Mouse (Mus musculus): Measurements from ENCODE around the gene Gcc1. TPM values are rescaled to one million over a fixed set of nuclear protein-coding genes. Genes with fewer than 3 reads are reported as not detected.

Gcc1 gene
- total RNA-seq, 1 experiment = 7.9 TPM

- Histone ChIP-seq H3K9me3 (ENCODE audit: control insufficient read depth, insufficient read depth, low read depth, low read length) (no peaks in the 10 kb centered on the region), H3K27ac (ENCODE audit: insufficient read depth, low read depth, low read length, poor library complexity, severe bottlenecking) (no peak overlapping the region), H3K36me3 (ENCODE audit: control insufficient read depth, insufficient read depth, low read length, poor library complexity, severe bottlenecking) (no peaks in the 10 kb centered on the region), H3K4me1 (ENCODE audit: control insufficient read depth in 2 of 2, insufficient read depth in 2 of 2, low read length in 2 of 2, poor library complexity in 1 of 2) (no peaks in the 10 kb centered on the region), H3K4me3 (ENCODE audit: insufficient read depth in 1 of 2, low read depth in 1 of 2, low read length in 2 of 2, poor library complexity in 1 of 2, severe bottlenecking in 1 of 2) (no peak overlapping the region), H3K9ac (ENCODE audit: insufficient read depth, low read depth, low read length, poor library complexity, severe bottlenecking) (no peak overlapping the region)
- DNase-seq (ENCODE audit: low read depth, low spot score) = peak; percentile 60
- in situ Hi-C loops (cut with MboI; ENCODE audit: low sequenced_read_pairs in 2 of 2, unreplicated experiment in 2 of 2) = loop anchor here in 1 of 2 experiments (25.0 kb wide), 1 partner anchor 737 kb away; no protein-coding TSS in a partner anchor
- TF ChIP-seq HCFC1 (IDR thresholded peaks at IDR 0.05; ENCODE audit: borderline replicate concordance, insufficient read depth, low read length) = no peak
- 0 out of 2 replicates have a peak, but pooled peaks have one; percentile 20 for TF ChIP-seq ZC3H11A (IDR thresholded peaks at IDR 0.05; ENCODE audit: borderline replicate concordance, low read depth, low read length)
Measured at GRCm38 (mm10) chr6:28399791-28400190, 28.4 kb downstream of the Gcc1 start.

GRCm38 (mm10) chr6:28398726-28399125 is 29.5 kb downstream of the Gcc1 start:
- H3K4me1 ChIP-seq (ENCODE audit: control insufficient read depth in 2 of 2, insufficient read depth in 2 of 2, low read length in 2 of 2, poor library complexity in 1 of 2) = no peaks in the 10 kb centered on the region
- no peak overlapping the region for H3K27ac ChIP-seq (ENCODE audit: insufficient read depth, low read depth, low read length, poor library complexity, severe bottlenecking)
- H3K9me3 ChIP-seq (ENCODE audit: control insufficient read depth, insufficient read depth, low read depth, low read length) = no peaks in the 10 kb centered on the region
- no peak overlapping the region for H3K9ac ChIP-seq (ENCODE audit: insufficient read depth, low read depth, low read length, poor library complexity, severe bottlenecking)
- no peak overlapping the region for H3K4me3 ChIP-seq (ENCODE audit: insufficient read depth in 1 of 2, low read depth in 1 of 2, low read length in 2 of 2, poor library complexity in 1 of 2, severe bottlenecking in 1 of 2)
- DNase-seq (ENCODE audit: low read depth, low spot score) = no peak
- in situ Hi-C loops (cut with MboI; ENCODE audit: low sequenced_read_pairs in 2 of 2, unreplicated experiment in 2 of 2) = loop anchor here in 1 of 2 experiments (25.0 kb wide), 1 partner anchor 736 kb away; no protein-coding TSS in a partner anchor
- TF ChIP-seq MAFK (IDR thresholded peaks at IDR 0.05; ENCODE audit: insufficient read depth, low read depth, low read length) (no peak), CHD2 (IDR thresholded peaks at IDR 0.05; ENCODE audit: low read depth, low read length) (no peak), HCFC1 (IDR thresholded peaks at IDR 0.05; ENCODE audit: borderline replicate concordance, insufficient read depth, low read length) (no peak), ZC3H11A (IDR thresholded peaks at IDR 0.05; ENCODE audit: borderline replicate concordance, low read depth, low read length) (0 out of 2 replicates have a peak, but pooled peaks have one; percentile 11), ZNF384 (IDR thresholded peaks at IDR 0.05; ENCODE audit: low read depth, low read length) (no peak)
- H3K36me3 ChIP-seq (ENCODE audit: control insufficient read depth, insufficient read depth, low read length, poor library complexity, severe bottlenecking) = no peaks in the 10 kb centered on the region

- in situ Hi-C loops (cut with MboI; ENCODE audit: low sequenced_read_pairs in 2 of 2, unreplicated experiment in 2 of 2) = loop anchor here in 1 of 2 experiments (25.0 kb wide), 1 partner anchor 735 kb away; no protein-coding TSS in a partner anchor
- Histone ChIP-seq H3K4me1 (ENCODE audit: control insufficient read depth in 2 of 2, insufficient read depth in 2 of 2, low read length in 2 of 2, poor library complexity in 1 of 2) (no peaks in the 10 kb centered on the region), H3K36me3 (ENCODE audit: control insufficient read depth, insufficient read depth, low read length, poor library complexity, severe bottlenecking) (no peaks in the 10 kb centered on the region), H3K27ac (ENCODE audit: insufficient read depth, low read depth, low read length, poor library complexity, severe bottlenecking) (no peak within 1 kb of the TSS), H3K9me3 (ENCODE audit: control insufficient read depth, insufficient read depth, low read depth, low read length) (no peaks in the 10 kb centered on the region), H3K4me3 (ENCODE audit: insufficient read depth in 1 of 2, low read depth in 1 of 2, low read length in 2 of 2, poor library complexity in 1 of 2, severe bottlenecking in 1 of 2) (peak within 1 kb of the TSS; percentile 26 to 47), H3K9ac (ENCODE audit: insufficient read depth, low read depth, low read length, poor library complexity, severe bottlenecking) (no peak within 1 kb of the TSS; the same call in 1 of the 2 replicates)
- DNase-seq (ENCODE audit: low read depth, low spot score) = no peak
- TF ChIP-seq ZNF384 (IDR thresholded peaks at IDR 0.05; ENCODE audit: low read depth, low read length) (no peak), CHD2 (IDR thresholded peaks at IDR 0.05; ENCODE audit: low read depth, low read length) (no peak), ZC3H11A (IDR thresholded peaks at IDR 0.05; ENCODE audit: borderline replicate concordance, low read depth, low read length) (no peak)
Measured at GRCm38 (mm10) chr6:28397681-28398203, 30.4 kb downstream of the Gcc1 start, which contains the start of gene Zfp800. Gene Zfp800 (minus strand): TSS chr6:28398005.

- Histone ChIP-seq H3K9me3 (ENCODE audit: control insufficient read depth, insufficient read depth, low read depth, low read length) (no peaks in the 10 kb centered on the region), H3K9ac (ENCODE audit: insufficient read depth, low read depth, low read length, poor library complexity, severe bottlenecking) (no peak overlapping the region), H3K4me3 (ENCODE audit: insufficient read depth in 1 of 2, low read depth in 1 of 2, low read length in 2 of 2, poor library complexity in 1 of 2, severe bottlenecking in 1 of 2) (peak overlapping the region in 1 of 2 experiments; percentile 47; a peak in 1 of 4 replicates), H3K36me3 (ENCODE audit: control insufficient read depth, insufficient read depth, low read length, poor library complexity, severe bottlenecking) (no peaks in the 10 kb centered on the region), H3K27ac (ENCODE audit: insufficient read depth, low read depth, low read length, poor library complexity, severe bottlenecking) (no peak overlapping the region), H3K4me1 (ENCODE audit: control insufficient read depth in 2 of 2, insufficient read depth in 2 of 2, low read length in 2 of 2, poor library complexity in 1 of 2) (no peaks in the 10 kb centered on the region)
- no peak for DNase-seq (ENCODE audit: low read depth, low spot score)
- no peak for TF ChIP-seq ZNF384 (IDR thresholded peaks at IDR 0.05; ENCODE audit: low read depth, low read length)
- TF ChIP-seq MAFK (IDR thresholded peaks at IDR 0.05; ENCODE audit: insufficient read depth, low read depth, low read length) = no peak
- TF ChIP-seq CHD2 (IDR thresholded peaks at IDR 0.05; ENCODE audit: low read depth, low read length) = no peak
- no peak for TF ChIP-seq ZC3H11A (IDR thresholded peaks at IDR 0.05; ENCODE audit: borderline replicate concordance, low read depth, low read length)
- no peak for TF ChIP-seq HCFC1 (IDR thresholded peaks at IDR 0.05; ENCODE audit: borderline replicate concordance, insufficient read depth, low read length)
- in situ Hi-C loops (cut with MboI; ENCODE audit: low sequenced_read_pairs in 2 of 2, unreplicated experiment in 2 of 2) = loop anchor here in 1 of 2 experiments (25.0 kb wide), 1 partner anchor 735 kb away; no protein-coding TSS in a partner anchor
Measured at GRCm38 (mm10) chr6:28396853-28397457, 31.2 kb downstream of the Gcc1 start.

Data from ES-E14 (cell line).